Mouse (Mus musculus) liver, adult 2 months (tissue): ENCODE measurements around the gene Serf1.

Source experiments
- CTCF ChIP-seq: fragments of 200-500 bp; IDR thresholded peaks from 2 replicates; pipeline ENCODE4 v1.5.1; 2011; ENCODE audit warnings: low read depth, low read length, control low read depth
- POLR2A ChIP-seq: fragments of 200-500 bp; IDR thresholded peaks from 2 replicates; pipeline ENCODE4 v1.6.1; 2011; ENCODE audit warnings: low read length, control low read depth; ENCODE audit not compliant: insufficient read depth; ENCODE audit errors: extremely low read depth

GRCm38 (mm10) chr13:100124423-100125257 is 16.8 kb downstream of the Serf1 start, which contains the start of gene Smn1:
- TF ChIP-seq CTCF (no peak), POLR2A (peak; percentile 53; the same call in 1 of the 2 replicates)
